Mouse (Mus musculus): ENCODE measurements around the gene Gm49318. TPM values are rescaled to one million over a fixed set of nuclear protein-coding genes. Genes with fewer than 3 reads are reported as not detected.

Gene Gm49318
- polyA plus RNA-seq (2021; fragmentation: Nextera tagmentation): not detected in 2 replicates
- long read RNA-seq, experiment 1: 0 reads
- long read RNA-seq, experiment 2, partial matches to known transcripts: 0 of 6 reads
- long read RNA-seq, experiment 2, other reads (novel, unspliced or antisense): 6 of 6 reads

DNA sequence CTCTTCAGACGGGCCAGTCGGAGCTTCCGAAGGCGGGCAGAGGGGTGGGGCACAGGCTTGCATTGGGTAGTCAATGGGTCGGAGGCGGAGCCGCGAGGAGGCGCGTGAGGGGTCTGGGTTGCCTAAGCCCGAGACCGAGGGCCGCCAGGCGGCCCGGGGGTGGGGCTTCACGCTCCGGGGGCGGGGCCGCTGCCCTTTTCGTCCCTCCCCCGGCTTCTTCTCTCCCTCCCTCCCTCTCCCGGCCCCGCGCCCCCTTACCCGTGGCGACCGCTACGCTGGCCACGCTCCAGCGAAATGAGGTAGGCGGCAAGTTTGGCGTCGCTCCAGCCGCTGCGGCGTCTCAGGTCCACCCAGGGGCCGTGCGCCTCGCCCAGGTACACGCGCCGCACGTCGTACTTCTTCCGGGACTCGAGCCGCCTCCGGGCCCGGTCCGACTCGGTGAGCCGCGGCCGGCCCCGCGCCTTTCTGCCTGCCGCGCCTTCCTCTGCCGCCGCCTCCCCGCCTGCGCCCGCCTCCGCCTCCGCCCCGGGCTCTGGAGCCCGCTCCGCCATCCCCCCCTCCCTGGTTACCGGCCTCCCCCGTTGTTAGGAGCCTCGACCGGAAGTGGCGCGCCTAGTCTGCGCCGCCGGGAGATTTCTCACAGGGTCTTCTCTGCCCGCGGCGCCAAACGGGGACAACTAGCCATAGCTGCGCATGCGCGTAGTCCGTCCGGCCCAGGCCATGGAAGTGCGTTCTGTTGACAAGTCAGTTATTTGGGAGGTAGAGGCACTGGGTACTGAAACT, at the start of gene Gm49318, which contains the start of gene Zfp653:
TSS of gene Gm49318 (minus strand) at position 469 of the 783 bp plus-strand sequence.
TSS of gene Zfp653 (minus strand) at position 586 of the 783 bp plus-strand sequence.

DNA sequence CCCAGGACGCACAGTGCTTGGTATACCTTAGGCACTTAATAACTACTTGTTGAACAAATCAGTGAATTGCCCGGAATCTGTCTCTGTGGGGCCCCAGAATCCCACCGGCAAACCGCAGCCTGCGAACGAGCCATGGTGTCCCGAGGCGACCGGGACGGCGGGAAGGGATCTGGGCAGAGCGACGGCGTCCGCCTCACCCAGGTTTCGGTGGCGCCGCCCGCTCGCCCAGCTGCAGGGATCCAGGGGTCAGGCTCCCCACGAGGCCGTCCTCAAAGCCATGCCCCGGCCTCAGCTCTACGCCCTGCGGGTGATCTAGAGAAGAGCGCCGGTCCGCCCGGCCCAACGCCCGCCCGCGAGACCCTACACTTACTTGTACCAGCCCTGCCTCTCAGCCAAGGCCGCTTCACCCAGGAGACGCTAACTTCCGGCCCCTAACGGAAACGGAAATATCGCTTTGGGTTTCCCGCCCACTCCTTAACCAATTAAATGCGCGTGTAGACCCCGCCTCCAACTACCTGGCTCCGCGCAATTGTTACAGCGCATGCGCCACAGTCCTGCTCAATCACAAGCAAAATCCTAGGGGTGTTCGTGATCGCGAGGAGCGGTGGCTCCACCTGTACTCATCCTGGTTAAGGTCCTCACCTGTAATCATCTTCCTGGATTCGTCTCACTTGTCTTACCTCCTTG, 45.8 kb upstream of the Gm49318 start, which contains the start of gene Elof1:
TSS of gene Elof1 (minus strand) at position 433 of the 687 bp plus-strand sequence.

DNA sequence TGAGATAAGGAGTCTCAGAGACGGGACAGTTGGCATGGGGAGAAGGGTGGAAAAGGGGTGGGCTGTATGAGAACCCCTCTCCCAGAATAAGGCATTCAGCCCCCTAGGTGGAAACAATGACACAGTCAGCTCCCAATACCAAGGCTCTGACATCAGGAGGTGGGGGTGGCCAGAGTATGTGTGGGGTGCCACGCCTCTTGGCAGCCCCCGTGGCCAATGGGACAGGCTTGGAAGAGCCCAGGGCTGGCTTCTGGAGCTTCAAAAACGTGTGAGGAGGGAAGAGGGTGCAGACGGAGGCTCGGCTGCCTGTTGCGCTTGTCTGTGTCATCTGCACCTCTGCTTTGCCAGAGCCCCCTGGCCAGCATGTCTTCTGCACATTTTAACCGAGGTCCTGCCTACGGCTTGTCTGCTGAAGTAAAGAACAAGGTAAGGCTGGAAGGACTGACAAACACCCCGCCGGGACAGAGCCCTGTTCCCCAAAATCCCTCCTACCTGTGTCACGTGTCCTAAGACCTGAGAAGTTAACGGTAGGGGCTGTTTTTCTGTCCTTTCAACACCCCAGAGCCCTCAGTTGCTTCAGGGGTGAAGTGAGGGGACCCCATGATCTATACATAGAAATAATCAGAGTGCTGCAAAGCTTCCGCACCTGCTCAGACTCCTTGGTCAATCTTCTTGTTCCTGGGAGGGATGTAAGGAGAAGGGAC, 28.1 kb upstream of the Gm49318 start, which contains the start of gene Cnn1:
TSS of gene Cnn1 (plus strand) at position 224 of the 704 bp plus-strand sequence.

DNA sequence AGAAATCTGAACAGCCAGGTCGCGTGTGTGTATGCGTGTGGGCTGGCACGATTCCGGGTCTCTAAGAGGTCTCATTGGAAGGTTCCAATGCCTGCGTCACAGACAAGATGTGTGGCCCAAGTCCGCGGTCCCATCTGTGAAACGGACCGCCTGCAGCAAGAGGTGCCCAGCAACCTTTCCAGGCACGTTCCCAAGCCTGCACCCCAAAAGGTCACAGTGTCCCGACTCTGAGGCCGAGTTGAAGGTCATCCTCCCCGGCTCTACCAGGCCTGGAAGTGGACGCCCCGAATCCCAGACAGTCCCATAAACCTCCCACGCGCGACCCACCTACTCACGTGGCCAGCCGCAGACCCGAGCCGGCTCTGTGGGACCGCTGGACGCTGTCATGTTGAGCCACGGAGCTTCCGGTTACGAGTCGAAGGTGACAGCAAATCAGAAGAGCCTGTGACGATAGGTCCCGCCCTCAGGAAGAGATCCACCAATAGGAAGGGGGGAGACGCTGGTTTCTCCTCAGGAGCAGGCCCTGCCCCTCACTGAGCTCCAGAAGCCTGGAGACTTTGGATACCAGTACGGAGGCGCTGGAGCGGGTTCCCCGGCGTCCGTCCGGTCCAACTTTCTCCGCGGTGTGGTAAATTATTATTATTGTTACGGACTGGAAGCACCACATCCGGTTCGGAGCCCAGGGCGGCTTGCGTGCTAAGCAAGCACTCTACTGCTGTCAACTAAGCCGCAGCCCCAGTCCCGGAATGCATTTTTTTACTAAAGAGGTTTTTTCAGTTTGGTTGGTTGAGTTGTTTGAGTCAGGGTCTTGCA, 14.2 kb upstream of the Gm49318 start, which contains the start of gene Ecsit:
TSS of gene Ecsit (minus strand) at position 417 of the 813 bp plus-strand sequence.

DNA sequence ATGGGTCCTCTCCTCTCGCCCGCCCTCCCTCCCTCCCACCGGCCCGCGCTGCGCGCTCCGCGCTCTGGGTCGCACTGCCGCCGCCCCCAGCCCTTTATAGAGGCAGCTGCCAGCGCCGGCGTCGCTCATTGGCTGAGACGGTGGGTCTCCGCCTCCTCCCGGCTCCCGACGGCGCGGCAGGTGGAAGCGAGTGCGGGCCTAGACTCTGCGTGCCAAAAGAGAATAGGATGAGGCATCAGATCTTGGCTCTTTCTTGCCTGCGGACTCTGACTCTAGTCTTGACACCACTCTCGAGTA, 19.2 kb downstream of the Gm49318 start, which contains the start of gene Elavl3:
TSS of gene Elavl3 (minus strand) at position 66 of the 297 bp plus-strand sequence.

DNA sequence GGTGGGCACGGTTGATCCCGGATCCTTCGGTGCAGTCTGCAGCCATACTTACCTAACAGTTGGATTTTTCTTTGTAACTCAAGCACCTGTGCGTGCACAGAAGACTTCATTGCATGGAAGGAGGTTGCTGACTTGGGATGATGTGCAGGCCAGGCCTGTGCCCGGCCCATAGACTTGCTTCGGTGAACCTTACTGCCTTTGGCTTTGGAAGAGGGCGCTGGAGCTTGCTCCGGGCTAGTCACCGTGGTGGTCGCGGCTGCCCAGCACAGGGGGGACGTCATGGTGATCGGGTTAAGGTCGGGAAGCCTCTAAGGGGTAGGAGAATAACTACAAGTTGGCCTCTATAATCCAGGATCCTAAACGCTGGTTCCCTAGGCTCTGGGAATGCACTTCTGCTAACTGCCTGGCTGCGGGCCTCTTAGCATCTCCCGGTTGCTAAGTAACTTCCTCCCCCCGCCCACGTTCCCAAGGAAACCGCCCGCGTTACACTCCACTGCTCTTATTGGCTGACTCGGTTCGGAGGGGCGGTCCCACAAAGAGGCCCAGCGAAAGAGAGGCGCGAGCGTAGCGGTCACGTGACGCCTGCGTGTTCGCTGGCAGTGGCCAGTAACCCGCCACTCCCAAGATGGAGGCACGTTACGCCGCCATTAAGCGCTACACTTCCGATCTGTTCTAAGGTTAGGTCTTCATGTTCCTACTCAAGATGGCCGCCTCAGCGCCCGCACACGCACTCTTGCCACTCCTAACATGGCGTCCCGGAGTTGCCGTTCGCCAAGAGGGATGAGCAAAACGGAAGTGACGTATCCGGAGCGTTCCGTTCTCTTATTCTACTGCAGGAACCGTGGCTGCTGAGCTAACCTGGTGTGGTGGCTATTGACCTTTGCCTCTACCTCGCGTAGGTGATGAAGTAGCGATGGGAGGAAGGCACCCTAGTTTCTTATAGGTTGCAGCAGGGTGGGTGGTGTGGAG, 68.6 kb downstream of the Gm49318 start, which contains the start of the genes Ccdc151 and Prkcsh:
TSS of gene Ccdc151 (minus strand) at position 441 of the 969 bp plus-strand sequence.
TSS of gene Prkcsh (plus strand) at position 613 of the 969 bp plus-strand sequence.

DNA sequence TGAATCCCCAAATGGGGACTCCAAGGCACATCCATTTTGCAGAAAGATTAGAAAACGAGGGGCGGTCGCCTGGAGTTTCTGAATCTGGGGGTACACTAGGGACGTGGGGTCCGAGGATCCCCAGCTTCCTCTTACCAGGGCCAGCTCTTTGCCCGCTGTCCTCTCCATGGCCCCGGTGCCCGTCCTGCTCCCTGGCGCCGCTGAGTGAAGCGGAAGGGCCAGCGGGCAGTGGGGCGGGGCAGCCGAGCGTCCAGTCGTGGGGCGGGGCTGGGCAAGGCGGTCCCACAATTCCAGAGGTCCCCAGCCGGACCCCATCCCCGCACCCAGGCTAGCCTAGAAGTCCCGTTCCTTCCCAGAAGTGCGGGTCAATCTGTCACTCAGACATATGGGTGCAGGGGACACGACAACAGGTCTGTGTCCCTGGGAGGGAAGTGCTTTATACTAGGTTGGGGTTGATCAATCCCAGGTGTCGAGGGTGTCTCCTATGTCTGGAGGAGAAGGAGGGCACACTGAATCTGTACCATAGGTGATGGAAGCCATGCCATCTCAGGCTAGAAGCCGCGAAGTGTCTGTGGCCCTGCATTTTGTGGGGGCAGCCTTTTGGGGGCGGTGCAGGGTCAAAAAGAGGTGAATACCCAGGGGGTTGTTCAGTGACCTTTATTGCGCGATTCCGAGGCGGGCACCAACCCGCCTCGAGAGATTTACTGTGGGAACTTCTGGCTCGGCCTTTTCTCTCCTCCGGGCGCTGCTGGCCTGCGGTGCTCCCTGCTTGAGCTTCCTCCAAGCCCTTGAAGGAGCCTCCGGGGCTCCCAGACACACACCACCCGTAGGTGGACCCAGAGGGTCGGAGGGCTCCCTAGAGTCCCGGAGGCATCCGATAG, 81.6 kb downstream of the Gm49318 start, which contains the start of gene Rgl3:
TSS of gene Rgl3 (minus strand) at position 217 of the 881 bp plus-strand sequence.

Small RNA genes within 50 kb of the gene (microRNA-seq; reads per million reads assigned to microRNA genes)
- gene Mir7084: 0.86 reads per million

Other genes with a start within 250 kb of the Gm49318 start
- gene Angptl8, start 235.7 kb downstream of the Gm49318 start, polyA plus RNA-seq (2021; fragmentation: Nextera tagmentation): not detected in 2 replicates
- 3.6 and 4.1 TPM in 2 replicates for gene Dock6, start 218.6 kb downstream of the Gm49318 start, polyA plus RNA-seq (2021; fragmentation: Nextera tagmentation)
- 6.9 and 8.5 TPM in 2 replicates for gene Rab3d, start 153.1 kb downstream of the Gm49318 start, polyA plus RNA-seq (2021; fragmentation: Nextera tagmentation)
- 6.5 and 6.9 TPM in 2 replicates for gene Ccdc159, start 143.8 kb downstream of the Gm49318 start, polyA plus RNA-seq (2021; fragmentation: Nextera tagmentation)
- gene Tmem205, start 143.7 kb downstream of the Gm49318 start, polyA plus RNA-seq (2021; fragmentation: Nextera tagmentation): 106 and 126 TPM in 2 replicates
- gene Plppr2, start 134.2 kb downstream of the Gm49318 start, polyA plus RNA-seq (2021; fragmentation: Nextera tagmentation): 169 and 201 TPM in 2 replicates
- gene Swsap1, start 115.5 kb downstream of the Gm49318 start, polyA plus RNA-seq (2021; fragmentation: Nextera tagmentation): 11.2 and 11.3 TPM in 2 replicates
- 11.1 and 11.4 TPM in 2 replicates for gene Epor, start 107.8 kb downstream of the Gm49318 start, polyA plus RNA-seq (2021; fragmentation: Nextera tagmentation)
- gene Rgl3, start 81.8 kb downstream of the Gm49318 start, polyA plus RNA-seq (2021; fragmentation: Nextera tagmentation): 0.82 and 1.1 TPM in 2 replicates
- 1.7 and 2.8 TPM in 2 replicates for gene Ccdc151, start 68.6 kb downstream of the Gm49318 start, polyA plus RNA-seq (2021; fragmentation: Nextera tagmentation)
- 26.1 and 29.7 TPM in 2 replicates for gene Prkcsh, start 68.5 kb downstream of the Gm49318 start, polyA plus RNA-seq (2021; fragmentation: Nextera tagmentation)
- 19.5 and 21.7 TPM in 2 replicates for gene Elavl3, start 19.2 kb downstream of the Gm49318 start, polyA plus RNA-seq (2021; fragmentation: Nextera tagmentation)
- 4.0 and 4.4 TPM in 2 replicates for gene Zfp653, start 117 bp upstream of the Gm49318 start, polyA plus RNA-seq (2021; fragmentation: Nextera tagmentation)
- 59.3 and 59.4 TPM in 2 replicates for gene Ecsit, start 14.2 kb upstream of the Gm49318 start, polyA plus RNA-seq (2021; fragmentation: Nextera tagmentation)
- gene Cnn1, start 28.0 kb upstream of the Gm49318 start, polyA plus RNA-seq (2021; fragmentation: Nextera tagmentation): 0.40 and 0.72 TPM in 2 replicates
- 154 and 178 TPM in 2 replicates for gene Elof1, start 45.9 kb upstream of the Gm49318 start, polyA plus RNA-seq (2021; fragmentation: Nextera tagmentation)
- 0.57 and 1.1 TPM in 2 replicates for gene Acp5, start 64.5 kb upstream of the Gm49318 start, polyA plus RNA-seq (2021; fragmentation: Nextera tagmentation)
- gene Pigyl, start 85.6 kb upstream of the Gm49318 start, polyA plus RNA-seq (2021; fragmentation: Nextera tagmentation): 174 and 190 TPM in 2 replicates
- gene Zfp872, start 116.8 kb upstream of the Gm49318 start, polyA plus RNA-seq (2021; fragmentation: Nextera tagmentation): not detected in 2 replicates
- 9.2 and 11.8 TPM in 2 replicates for gene Zfp809, start 154.5 kb upstream of the Gm49318 start, polyA plus RNA-seq (2021; fragmentation: Nextera tagmentation)
- gene Zfp599, start 188.6 kb upstream of the Gm49318 start, polyA plus RNA-seq (2021; fragmentation: Nextera tagmentation): 2.1 and 3.2 TPM in 2 replicates
- gene Zfp810, start 236.4 kb upstream of the Gm49318 start, polyA plus RNA-seq (2021; fragmentation: Nextera tagmentation): 10.5 and 11.2 TPM in 2 replicates